Mouse (Mus musculus) hindbrain, embryonic 10.5 days (tissue): ENCODE data around the gene Marc1. TPM values are rescaled to one million over a fixed set of nuclear protein-coding genes. Genes with fewer than 3 reads are reported as not detected.

ENCODE experiments used
- DNase-seq: peaks from one replicate; pipeline ENCODE4 v3.0.0-alpha.2; 2017; ENCODE audit warnings: low spot score
- H3K27ac ChIP-seq: fragments of 300-500 bp; sonication (generic); 2 replicates; pipeline ENCODE4 v1.5.1; 2016; ENCODE audit warnings: mild to moderate bottlenecking, moderate library complexity
- H3K27me3 ChIP-seq: fragments of 300-500 bp; sonication (generic); 2 replicates; pipeline ENCODE4 v1.6.1; 2016; ENCODE audit warnings: mild to moderate bottlenecking; ENCODE audit not compliant: poor library complexity, insufficient read depth, severe bottlenecking
- H3K36me3 ChIP-seq: fragments of 300-500 bp; sonication (generic); 2 replicates; pipeline ENCODE4 v1.6.1; 2016; ENCODE audit warnings: mild to moderate bottlenecking, moderate library complexity
- H3K4me1 ChIP-seq: fragments of 300-500 bp; sonication (generic); replicated peaks from 2 replicates; pipeline ENCODE4 v1.6.1; 2016; ENCODE audit warnings: mild to moderate bottlenecking
- H3K4me3 ChIP-seq: fragments of 300-500 bp; sonication (generic); 2 replicates; pipeline ENCODE4 v1.5.1; 2016; ENCODE audit warnings: mild to moderate bottlenecking, moderate library complexity
- H3K9me3 ChIP-seq: fragments of 300-500 bp; sonication (generic); 2 replicates; pipeline ENCODE4 v1.6.1; 2016; ENCODE audit warnings: mild to moderate bottlenecking, moderate library complexity
- WGBS: fragments of 180-500 bp; shearing (Covaris S2); methylation state at CpG from one replicate; pipeline ENCODE4 v1.1.7; 2016; 5-methylcytosine and 5-hydroxymethylcytosine counted together
- polyA plus RNA-seq: library from polyadenylated mRNA; unstranded; fragments of >200 nt; fragmentation: Nextera tagmentation; extraction: Ambion mirVana; gene quantifications from 2 replicates; pipeline ENCODE4 v1.2.1, GENCODE M21; 2016

Gene Marc1
- polyA plus RNA-seq, 1 experiment from 2014 or later: not detected

DNA sequence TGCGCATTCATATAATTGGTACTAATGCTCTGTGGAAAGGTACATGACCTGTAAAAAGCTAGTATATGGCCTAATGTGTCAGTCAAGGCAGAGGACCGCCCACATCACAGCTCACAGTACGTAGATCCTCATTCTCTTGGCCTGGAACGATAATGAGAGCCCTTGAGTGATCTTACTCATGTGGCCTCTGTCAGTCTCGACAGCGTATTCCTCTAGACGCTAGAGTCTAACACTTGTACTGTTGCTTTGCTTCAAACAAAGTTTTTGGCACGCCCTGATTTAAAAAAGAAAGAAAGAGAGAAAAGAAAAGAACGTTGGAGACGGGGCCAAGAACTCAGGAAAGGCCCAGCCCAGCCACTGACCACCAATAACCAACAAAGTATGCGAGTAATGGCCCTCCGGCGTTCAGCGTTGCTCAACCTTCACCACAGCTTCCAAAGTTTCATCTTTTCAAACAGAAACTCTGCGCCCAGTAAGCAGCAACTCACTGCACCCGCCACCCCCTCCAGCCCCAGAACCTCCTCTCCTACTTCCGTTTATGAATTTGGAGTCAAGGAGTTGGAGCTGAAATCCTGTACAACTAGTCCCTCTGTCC is 2.6 kb downstream of the Marc1 start:
- H3K9me3 ChIP-seq: no peaks in the 10 kb centered on the region

GRCm38 (mm10) chr1:184807627-184808417 is 3.3 kb downstream of the Marc1 start:
- 71% methylated on average over 15 of the region's 15 CpGs for WGBS
- Histone ChIP-seq H3K27me3 (peaks cover 43% of the 10 kb centered on the region), H3K27ac (no peak overlapping the region), H3K4me3 (no peak overlapping the region), H3K9me3 (no peaks in the 10 kb centered on the region), H3K36me3 (no peaks in the 10 kb centered on the region), H3K4me1 (peaks cover 15% of the 10 kb centered on the region)
- no peak for DNase-seq

More for the DNA sequence above, 2.6 kb downstream of the Marc1 start:
- H3K36me3 ChIP-seq: no peaks in the 10 kb centered on the region
- H3K27me3 ChIP-seq: peaks cover 43% of the 10 kb centered on the region
- WGBS: 89% methylated on average over 17 of the region's 17 CpGs
- peaks cover 15% of the 10 kb centered on the region for H3K4me1 ChIP-seq
- no peak overlapping the region for H3K4me3 ChIP-seq
- H3K27ac ChIP-seq: no peak overlapping the region
- DNase-seq: no peak

DNA sequence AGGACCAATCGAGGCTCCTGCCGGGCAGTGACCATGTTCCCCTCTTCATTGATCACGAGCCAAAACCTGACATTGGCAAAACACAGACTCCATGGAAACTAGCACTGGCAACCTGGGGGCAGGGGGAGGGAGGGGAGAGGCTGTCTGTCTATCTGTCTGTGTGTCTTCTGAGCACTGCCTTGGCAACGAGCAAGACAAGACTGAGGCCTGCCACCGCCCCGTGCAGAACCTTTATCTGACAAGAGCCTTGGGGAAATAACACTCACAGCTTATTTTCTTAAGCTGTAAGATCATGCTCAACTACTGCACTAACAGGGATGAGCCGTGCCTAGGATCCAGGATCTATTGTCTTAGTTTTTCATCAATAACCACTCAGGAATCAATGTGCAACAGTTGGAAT is 4.0 kb downstream of the Marc1 start:
- Histone ChIP-seq H3K4me3 (no peak overlapping the region), H3K4me1 (peaks cover 15% of the 10 kb centered on the region), H3K27ac (no peak overlapping the region), H3K9me3 (no peaks in the 10 kb centered on the region), H3K27me3 (peaks cover 37% of the 10 kb centered on the region), H3K36me3 (no peaks in the 10 kb centered on the region)
- DNase-seq: no peak
- WGBS: 81% methylated on average over 7 of the region's 7 CpGs

GRCm38 (mm10) chr1:184805749-184806148 is 5.4 kb downstream of the Marc1 start:
- peaks cover 6% of the 10 kb centered on the region for H3K9me3 ChIP-seq
- 92% methylated on average over 4 of the region's 4 CpGs for WGBS
- no peak for DNase-seq
- peaks cover 24% of the 10 kb centered on the region for H3K27me3 ChIP-seq
- H3K4me3 ChIP-seq: no peak overlapping the region
- no peaks in the 10 kb centered on the region for H3K36me3 ChIP-seq
- H3K4me1 ChIP-seq: peaks cover 7% of the 10 kb centered on the region
- H3K27ac ChIP-seq: no peak overlapping the region

DNA sequence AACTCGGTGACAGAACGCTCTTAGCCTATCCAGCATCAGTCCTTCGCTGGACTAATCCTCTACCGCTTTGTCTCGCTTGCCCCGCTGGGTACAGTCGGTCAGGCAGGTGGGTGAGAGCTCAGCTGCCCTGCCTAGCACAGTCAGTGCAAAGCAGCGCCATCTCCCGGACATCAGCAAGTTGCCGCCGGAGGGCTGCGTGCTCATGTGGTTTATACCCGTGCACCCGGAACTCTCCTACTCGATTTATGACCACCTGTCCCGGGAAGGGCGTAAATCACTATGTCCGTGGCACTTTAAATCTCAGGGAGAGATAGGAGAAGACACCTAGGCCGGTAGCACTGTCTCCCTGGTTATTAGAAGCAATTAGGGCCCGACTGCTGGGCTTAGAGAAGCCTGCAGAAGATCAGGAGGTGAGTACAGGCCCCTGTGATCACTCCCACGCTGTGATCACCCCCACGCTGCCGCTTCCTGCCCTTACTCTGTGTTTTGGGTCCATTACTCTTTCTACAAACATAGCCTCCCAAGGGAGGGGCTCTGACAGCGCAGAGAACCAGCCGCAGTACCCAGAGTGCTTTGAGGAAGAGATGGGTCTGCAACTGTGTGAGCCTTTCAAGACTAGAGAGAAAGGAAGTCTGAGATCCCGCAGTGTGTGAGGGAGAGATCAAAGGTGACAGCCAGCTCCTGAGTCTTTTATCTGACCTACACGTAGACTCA is 17.8 kb downstream of the Marc1 start:
- peak; percentile 56 for DNase-seq
- Histone ChIP-seq H3K27ac (no peak overlapping the region), H3K27me3 (peaks cover 4% of the 10 kb centered on the region; the same call in 1 of the 2 replicates), H3K4me3 (no peak overlapping the region), H3K36me3 (no peaks in the 10 kb centered on the region), H3K9me3 (no peaks in the 10 kb centered on the region), H3K4me1 (no peaks in the 10 kb centered on the region)
- 21% methylated on average over 27 of the region's 27 CpGs for WGBS

DNA sequence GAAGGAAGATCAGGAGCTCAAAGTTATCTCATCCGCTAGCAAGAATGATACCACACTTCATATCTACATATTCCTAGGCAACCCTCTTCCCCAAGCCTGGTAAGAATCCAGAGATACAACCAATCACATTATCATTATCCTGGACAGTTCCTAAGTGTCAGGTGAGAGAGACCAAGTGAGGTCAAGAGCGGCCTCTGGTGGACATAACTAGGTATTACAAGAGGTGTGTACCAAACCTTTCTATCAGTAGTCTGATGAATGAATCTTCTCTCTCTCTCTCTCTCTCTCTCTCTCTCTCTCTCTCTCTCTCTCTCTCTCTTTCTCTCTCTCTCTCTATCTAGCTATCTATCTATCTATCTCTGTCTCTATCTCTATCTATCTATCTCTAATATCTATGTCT is 20.0 kb downstream of the Marc1 start:
- Histone ChIP-seq H3K9me3 (no peaks in the 10 kb centered on the region), H3K4me1 (no peaks in the 10 kb centered on the region), H3K36me3 (no peaks in the 10 kb centered on the region), H3K4me3 (no peak overlapping the region), H3K27ac (no peak overlapping the region), H3K27me3 (peaks cover 4% of the 10 kb centered on the region; the same call in 1 of the 2 replicates)
- 3% methylated on average over 2 of the region's 2 CpGs for WGBS
- no peak for DNase-seq

DNA sequence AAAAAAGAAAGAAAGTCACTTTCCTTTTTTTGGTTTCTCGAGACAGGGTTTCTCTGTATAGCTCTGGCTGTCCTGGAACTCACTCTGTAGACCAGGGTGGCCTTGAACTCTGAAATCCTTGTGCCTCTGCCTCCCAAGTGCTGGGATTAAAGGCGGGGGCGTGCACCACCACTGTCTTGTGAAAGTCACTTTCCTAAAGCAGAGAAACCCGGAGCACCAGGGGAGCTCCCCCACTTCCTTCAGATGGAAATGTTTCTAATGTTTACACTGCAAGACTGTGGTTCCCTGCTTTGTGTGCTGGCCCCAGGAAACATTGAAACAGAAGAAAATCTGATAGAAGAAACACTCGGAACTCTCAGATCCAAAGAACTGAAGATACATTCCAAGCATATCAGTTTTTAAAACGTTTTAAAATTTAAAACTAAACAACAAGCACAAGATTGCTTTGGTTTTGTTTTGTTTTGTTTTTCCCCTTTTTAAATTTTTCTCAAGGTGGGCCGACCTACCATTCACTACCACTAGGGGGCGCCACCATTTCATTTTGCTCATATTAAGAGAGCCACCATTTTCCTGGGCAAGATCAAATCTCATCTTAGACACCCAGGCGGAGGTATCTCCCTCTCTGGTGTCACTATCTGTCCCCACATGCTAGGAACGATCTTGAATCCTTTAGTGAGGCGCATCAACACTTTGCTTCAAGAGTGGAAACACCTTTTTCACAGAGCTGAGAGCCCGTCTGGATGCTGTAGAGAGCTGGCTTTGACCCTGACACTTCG is 24.5 kb downstream of the Marc1 start:
- Histone ChIP-seq H3K27ac (no peak overlapping the region), H3K4me3 (no peak overlapping the region), H3K27me3 (no peaks in the 10 kb centered on the region), H3K36me3 (no peaks in the 10 kb centered on the region), H3K4me1 (no peaks in the 10 kb centered on the region), H3K9me3 (no peaks in the 10 kb centered on the region)
- DNase-seq: no peak
- 70% methylated on average over 13 of the region's 13 CpGs for WGBS

- no peak for DNase-seq
- WGBS: 67% methylated on average over 4 of the region's 4 CpGs
- H3K4me3 ChIP-seq: no peak overlapping the region
Measured at GRCm38 (mm10) chr1:184783641-184784040, 27.5 kb downstream of the Marc1 start.

DNA sequence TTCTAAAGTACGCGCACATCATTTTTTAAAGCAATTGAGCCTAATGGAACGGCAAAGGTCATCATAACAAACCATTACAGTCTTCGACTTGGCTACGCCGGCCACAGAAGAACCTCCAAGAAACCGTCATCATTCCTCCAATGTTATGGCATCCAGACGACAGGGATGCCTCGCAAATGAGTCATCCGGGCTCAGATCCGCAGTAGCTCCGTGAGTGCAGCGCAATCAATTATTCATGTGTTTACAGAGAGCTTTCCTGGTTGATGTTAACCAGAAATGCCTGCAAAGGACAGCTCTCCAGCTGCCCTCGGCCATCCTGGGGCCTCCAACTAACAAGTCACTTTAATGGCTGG is 29.0 kb downstream of the Marc1 start:
- 87% methylated on average over 14 of the region's 14 CpGs for whole genome bisulfite sequencing
- Histone ChIP-seq H3K4me3 (no peak overlapping the region), H3K4me1 (peaks cover 4% of the 10 kb centered on the region; the same call in 1 of the 2 replicates), H3K9me3 (no peaks in the 10 kb centered on the region), H3K36me3 (no peaks in the 10 kb centered on the region), H3K27me3 (0 out of 2 replicates have a peak, but pooled peaks cover under 1% of the 10 kb centered on the region), H3K27ac (no peak overlapping the region)
- no peak for DNase-seq

More at GRCm38 (mm10) chr1:184783641-184784040, 27.5 kb downstream of the Marc1 start:
- no peak overlapping the region for H3K27ac ChIP-seq
- no peaks in the 10 kb centered on the region for H3K4me1 ChIP-seq
- no peaks in the 10 kb centered on the region for H3K36me3 ChIP-seq
- H3K27me3 ChIP-seq: no peaks in the 10 kb centered on the region
- no peaks in the 10 kb centered on the region for H3K9me3 ChIP-seq

DNA sequence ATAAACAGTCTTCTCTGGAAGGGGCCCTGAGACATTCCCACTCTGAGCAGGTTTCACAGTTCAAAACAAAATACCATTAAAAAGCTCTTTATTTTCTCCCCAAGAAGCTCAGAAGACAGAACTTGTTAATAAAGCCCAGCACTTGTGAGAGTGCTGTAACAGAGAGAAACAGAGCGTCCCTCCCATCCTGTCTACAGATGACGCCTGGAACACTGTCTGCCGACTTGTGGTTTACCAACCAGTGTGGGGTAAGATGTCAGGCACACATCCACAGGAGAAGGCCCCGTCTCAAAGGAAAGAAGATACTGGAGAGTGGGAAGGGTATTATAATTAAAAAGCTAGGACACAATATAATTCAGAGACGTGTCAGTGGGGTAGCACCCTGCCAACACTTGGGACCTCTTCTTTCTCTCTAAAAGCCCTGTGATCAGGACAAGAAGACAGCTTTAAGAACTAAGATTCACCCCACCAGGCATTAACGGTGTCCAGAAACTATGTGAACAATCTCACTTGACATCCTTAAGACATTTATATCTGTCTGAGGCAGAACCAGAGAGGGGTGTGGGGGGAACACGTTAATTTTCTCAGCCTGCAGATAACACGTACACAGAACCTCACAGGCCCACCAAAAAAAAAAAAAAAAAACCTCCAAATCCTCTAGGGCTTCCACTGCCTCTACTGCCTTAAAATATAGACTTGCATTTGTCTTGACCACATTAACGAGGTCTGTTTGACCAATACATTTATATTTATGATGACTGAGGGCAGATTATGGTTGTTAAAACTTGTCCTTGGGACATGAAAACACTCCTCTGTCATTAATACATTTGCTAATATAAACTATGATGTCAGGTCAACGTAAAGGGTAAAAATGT is 29.6 kb downstream of the Marc1 start:
- 87% methylated on average over 10 of the region's 10 CpGs for WGBS
- no peak overlapping the region for H3K4me3 ChIP-seq
- no peak for DNase-seq
- H3K27ac ChIP-seq: no peak overlapping the region
- H3K9me3 ChIP-seq: no peaks in the 10 kb centered on the region
- peaks cover 6% of the 10 kb centered on the region; the same call in 1 of the 2 replicates for H3K4me1 ChIP-seq
- 0 out of 2 replicates have a peak, but pooled peaks cover 6% of the 10 kb centered on the region for H3K27me3 ChIP-seq
- no peaks in the 10 kb centered on the region for H3K36me3 ChIP-seq

DNA sequence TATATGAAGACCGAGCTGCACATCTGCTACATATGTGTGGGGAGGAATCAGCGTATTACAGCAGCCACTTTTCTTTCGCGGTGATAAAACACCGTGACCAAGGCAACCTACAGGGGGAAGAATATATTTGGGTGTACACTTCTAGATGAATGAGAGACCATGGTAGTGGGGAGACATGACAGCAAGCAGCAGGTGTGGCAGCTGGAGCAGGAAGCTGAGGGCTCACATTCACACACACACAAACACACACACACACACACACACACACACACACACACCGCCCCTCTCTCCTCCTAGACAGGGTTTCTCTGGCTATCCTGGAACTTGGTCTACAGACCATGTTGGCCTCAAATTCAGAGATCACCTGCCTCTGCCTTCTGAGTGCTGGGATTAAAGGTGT is 33.0 kb downstream of the Marc1 start:
- H3K9me3 ChIP-seq: no peaks in the 10 kb centered on the region

More for the DNA sequence above, 33.0 kb downstream of the Marc1 start:
- Histone ChIP-seq H3K36me3 (no peaks in the 10 kb centered on the region), H3K4me3 (no peak overlapping the region), H3K4me1 (peaks cover 6% of the 10 kb centered on the region; the same call in 1 of the 2 replicates), H3K27ac (no peak overlapping the region), H3K27me3 (peaks cover 14% of the 10 kb centered on the region)
- no peak for DNase-seq
- 89% methylated on average over 6 of the region's 6 CpGs for WGBS
